Mouse (Mus musculus): ENCODE results near the gene Fndc3a. TPM values are rescaled to one million over a fixed set of nuclear protein-coding genes. Genes with fewer than 3 reads are reported as not detected.
A peak's percentile ranks its signal among the peaks of the same experiment; 100 is the strongest.

Fndc3a gene
- polyA plus RNA-seq, 1 experiment from 2014 or later = 14.1 TPM

- H3K9ac ChIP-seq = peak overlapping the region; percentile 27; the same call in 1 of the 2 replicates
- no peaks in the 10 kb centered on the region for H3K36me3 ChIP-seq (replicated peaks)
- H3K9me3 ChIP-seq (replicated peaks) = no peaks in the 10 kb centered on the region
- no peak for ATAC-seq (ENCODE audit: insufficient read depth)
- no peak overlapping the region for H3K27ac ChIP-seq (replicated peaks)
- WGBS (ENCODE audit: insufficient replicate concordance) = 63% methylated on average over 5 of the region's 5 CpGs
- H3K27me3 ChIP-seq = no peaks in the 10 kb centered on the region
- H3K4me2 ChIP-seq = peak overlapping the region; percentile 68
- H3K4me3 ChIP-seq (replicated peaks) = peak overlapping the region; percentile 67
- H3K4me1 ChIP-seq (replicated peaks) = peaks cover 16% of the 10 kb centered on the region
Observed at GRCm38 (mm10) chr14:72601381-72602305, 108.2 kb downstream of the Fndc3a start.

DNA sequence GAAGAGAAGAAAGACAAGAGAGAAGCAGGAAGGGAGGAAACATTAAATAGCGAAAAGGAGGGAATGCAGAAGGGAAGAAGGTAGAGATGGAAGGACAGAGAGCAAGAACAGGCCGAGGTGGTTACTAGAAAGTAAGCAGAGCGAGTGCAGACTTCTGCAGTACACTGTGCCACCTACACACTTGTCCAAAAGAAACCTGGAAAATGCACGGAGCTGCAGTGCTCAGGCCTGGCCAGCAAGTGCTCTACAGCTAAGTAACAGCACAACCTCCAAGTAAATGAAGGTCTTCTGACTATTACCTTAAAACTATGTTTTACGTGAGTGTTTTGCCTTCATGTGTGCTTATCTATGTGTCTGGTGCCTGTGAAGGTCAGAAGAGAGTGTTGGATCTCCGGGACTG, 109.4 kb downstream of the Fndc3a start:
- ATAC-seq (ENCODE audit: insufficient read depth) = no peak
- H3K4me2 ChIP-seq = peak overlapping the region; percentile 10; the same call in 1 of the 2 replicates
- no peaks in the 10 kb centered on the region for H3K9me3 ChIP-seq (replicated peaks)
- no peak overlapping the region for H3K9ac ChIP-seq
- 58% methylated on average over 6 of the region's 6 CpGs for WGBS (ENCODE audit: insufficient replicate concordance)
- no peaks in the 10 kb centered on the region for H3K36me3 ChIP-seq (replicated peaks)
- H3K27me3 ChIP-seq = no peaks in the 10 kb centered on the region
- H3K27ac ChIP-seq (replicated peaks) = no peak overlapping the region
- peaks cover 16% of the 10 kb centered on the region for H3K4me1 ChIP-seq (replicated peaks)
- no peak overlapping the region; the same call in 1 of the 2 replicates for H3K4me3 ChIP-seq (replicated peaks)

- no peak for ATAC-seq (ENCODE audit: insufficient read depth)
- Histone ChIP-seq H3K27ac (replicated peaks) (no peak overlapping the region), H3K4me3 (replicated peaks) (no peak overlapping the region), H3K4me1 (replicated peaks) (peaks cover 16% of the 10 kb centered on the region), H3K27me3 (no peaks in the 10 kb centered on the region), H3K9ac (no peak overlapping the region), H3K9me3 (replicated peaks) (no peaks in the 10 kb centered on the region), H3K36me3 (replicated peaks) (no peaks in the 10 kb centered on the region), H3K4me2 (no peak overlapping the region)
- 81% methylated on average over 7 of the region's 7 CpGs for WGBS (ENCODE audit: insufficient replicate concordance)
Observed at GRCm38 (mm10) chr14:72598976-72599740, 110.6 kb downstream of the Fndc3a start.

DNA sequence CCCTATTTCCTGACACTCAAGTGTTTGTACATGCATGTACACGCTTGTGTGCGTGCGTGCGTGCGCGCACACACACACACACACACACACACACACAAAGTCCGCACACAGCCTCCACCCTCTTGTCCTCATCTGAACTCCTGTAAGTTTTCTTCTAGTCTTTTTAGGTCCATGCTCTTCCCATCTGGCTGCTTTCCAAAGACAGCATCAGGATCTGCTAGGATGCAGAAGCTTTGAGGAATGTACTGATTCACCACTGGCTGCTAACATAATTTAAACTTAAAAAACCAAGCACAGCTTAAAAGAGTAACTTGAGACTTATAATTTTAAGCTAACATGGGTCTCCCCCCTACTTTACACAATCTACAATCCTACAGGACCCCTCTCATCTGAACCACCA, 115.6 kb downstream of the Fndc3a start:
- H3K9ac ChIP-seq = no peak overlapping the region
- no peaks in the 10 kb centered on the region for H3K4me1 ChIP-seq (replicated peaks)
- WGBS (ENCODE audit: insufficient replicate concordance) = 93% methylated on average over 7 of the region's 7 CpGs
- H3K36me3 ChIP-seq (replicated peaks) = peaks cover 8% of the 10 kb centered on the region; the same call in 1 of the 2 replicates
- no peak overlapping the region for H3K4me3 ChIP-seq (replicated peaks)
- H3K27ac ChIP-seq (replicated peaks) = no peak overlapping the region
- no peaks in the 10 kb centered on the region for H3K9me3 ChIP-seq (replicated peaks)
- no peak overlapping the region for H3K4me2 ChIP-seq
- ATAC-seq (ENCODE audit: insufficient read depth) = no peak
- H3K27me3 ChIP-seq = no peaks in the 10 kb centered on the region

GRCm38 (mm10) chr14:72589415-72589814, 120.4 kb downstream of the Fndc3a start:
- Histone ChIP-seq H3K4me2 (no peak overlapping the region), H3K36me3 (replicated peaks) (peaks cover 27% of the 10 kb centered on the region), H3K27ac (replicated peaks) (no peak overlapping the region), H3K9me3 (replicated peaks) (no peaks in the 10 kb centered on the region), H3K4me1 (replicated peaks) (no peaks in the 10 kb centered on the region), H3K27me3 (no peaks in the 10 kb centered on the region), H3K4me3 (replicated peaks) (no peak overlapping the region), H3K9ac (no peak overlapping the region)
- WGBS (ENCODE audit: insufficient replicate concordance) = 71% methylated on average over 4 of the region's 4 CpGs
- no peak for ATAC-seq (ENCODE audit: insufficient read depth)

DNA sequence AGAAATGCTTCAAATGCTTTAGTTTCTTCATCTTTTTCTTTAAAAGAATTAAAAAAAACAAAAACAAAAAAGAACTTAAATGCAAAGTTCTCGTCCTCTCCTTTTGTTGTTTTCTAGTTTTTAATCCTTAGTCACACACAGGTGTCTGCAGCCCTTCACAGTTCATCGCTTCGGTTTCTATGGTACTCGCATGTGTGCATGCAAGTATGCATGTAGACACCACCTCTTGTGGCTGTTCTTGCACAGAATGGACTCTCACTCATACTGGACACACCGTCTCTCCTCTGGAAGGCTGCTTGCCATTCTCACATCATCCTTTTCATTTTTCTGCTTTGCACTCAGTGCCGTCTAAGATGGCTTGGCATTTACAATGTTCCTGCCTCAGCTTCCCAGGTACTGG, 126.8 kb downstream of the Fndc3a start:
- 81% methylated on average over 6 of the region's 6 CpGs for WGBS (ENCODE audit: insufficient replicate concordance)
- no peak overlapping the region for H3K9ac ChIP-seq
- H3K9me3 ChIP-seq (replicated peaks) = no peaks in the 10 kb centered on the region
- no peak overlapping the region for H3K27ac ChIP-seq (replicated peaks)
- H3K36me3 ChIP-seq (replicated peaks) = peaks cover 26% of the 10 kb centered on the region
- no peak overlapping the region for H3K4me3 ChIP-seq (replicated peaks)
- H3K27me3 ChIP-seq = no peaks in the 10 kb centered on the region
- no peak for ATAC-seq (ENCODE audit: insufficient read depth)
- H3K4me2 ChIP-seq = no peak overlapping the region
- H3K4me1 ChIP-seq (replicated peaks) = no peaks in the 10 kb centered on the region

GRCm38 (mm10) chr14:72580991-72581390, 128.8 kb downstream of the Fndc3a start:
- 83% methylated on average over 3 of the region's 3 CpGs for WGBS (ENCODE audit: insufficient replicate concordance)

GRCm38 (mm10) chr14:72576283-72576682, 133.5 kb downstream of the Fndc3a start:
- H3K36me3 ChIP-seq (replicated peaks) = peaks cover 26% of the 10 kb centered on the region; the same call in 1 of the 2 replicates
- H3K4me3 ChIP-seq (replicated peaks) = no peak overlapping the region
- H3K4me1 ChIP-seq (replicated peaks) = no peaks in the 10 kb centered on the region
- H3K27ac ChIP-seq (replicated peaks) = no peak overlapping the region
- no peak overlapping the region for H3K4me2 ChIP-seq
- WGBS (ENCODE audit: insufficient replicate concordance) = 66% methylated on average over 3 of the region's 3 CpGs
- ATAC-seq (ENCODE audit: insufficient read depth) = no peak
- no peaks in the 10 kb centered on the region for H3K27me3 ChIP-seq
- H3K9me3 ChIP-seq (replicated peaks) = no peaks in the 10 kb centered on the region
- no peak overlapping the region for H3K9ac ChIP-seq

More at GRCm38 (mm10) chr14:72580991-72581390, 128.8 kb downstream of the Fndc3a start:
- H3K27ac ChIP-seq (replicated peaks) = no peak overlapping the region
- H3K27me3 ChIP-seq = no peaks in the 10 kb centered on the region
- peaks cover 23% of the 10 kb centered on the region; the same call in 1 of the 2 replicates for H3K36me3 ChIP-seq (replicated peaks)
- H3K4me3 ChIP-seq (replicated peaks) = no peak overlapping the region
- no peaks in the 10 kb centered on the region for H3K4me1 ChIP-seq (replicated peaks)
- H3K9me3 ChIP-seq (replicated peaks) = no peaks in the 10 kb centered on the region
- no peak for ATAC-seq (ENCODE audit: insufficient read depth)
- no peak overlapping the region for H3K9ac ChIP-seq
- no peak overlapping the region for H3K4me2 ChIP-seq

- ATAC-seq (ENCODE audit: insufficient read depth) = peak; percentile 18; the same call in 1 of the 2 replicates
- H3K9ac ChIP-seq = no peak overlapping the region
- no peak overlapping the region for H3K4me2 ChIP-seq
- H3K36me3 ChIP-seq (replicated peaks) = peaks cover 43% of the 10 kb centered on the region
- no peaks in the 10 kb centered on the region for H3K9me3 ChIP-seq (replicated peaks)
- WGBS (ENCODE audit: insufficient replicate concordance) = 65% methylated on average over 1 of the region's 1 CpGs
- no peaks in the 10 kb centered on the region; the same call in 1 of the 2 replicates for H3K4me1 ChIP-seq (replicated peaks)
- H3K27me3 ChIP-seq = no peaks in the 10 kb centered on the region
- no peak overlapping the region for H3K4me3 ChIP-seq (replicated peaks)
- H3K27ac ChIP-seq (replicated peaks) = no peak overlapping the region
Observed at GRCm38 (mm10) chr14:72563941-72564340, 145.9 kb downstream of the Fndc3a start.

DNA sequence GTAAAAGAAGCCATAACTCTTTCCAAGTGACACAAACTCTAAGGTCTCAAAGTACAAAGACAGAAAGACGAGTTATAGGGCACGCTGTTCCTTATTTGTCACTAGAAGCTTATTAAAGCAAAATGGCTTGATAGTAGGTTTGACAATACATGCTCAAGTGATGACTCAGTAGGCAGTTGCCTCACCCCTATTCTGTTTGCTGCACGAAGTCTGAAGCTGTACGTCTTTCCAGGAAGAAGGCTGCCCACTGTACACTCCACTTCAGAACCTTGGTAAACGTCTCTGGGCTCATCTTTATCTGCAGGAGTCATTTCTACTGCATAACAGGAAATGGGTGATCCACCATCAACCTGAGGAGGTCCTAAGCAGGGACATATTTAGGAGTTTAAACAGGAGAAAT, 151.0 kb downstream of the Fndc3a start:
- Histone ChIP-seq H3K9me3 (replicated peaks) (no peaks in the 10 kb centered on the region), H3K4me2 (no peak overlapping the region), H3K4me3 (replicated peaks) (no peak overlapping the region), H3K27me3 (no peaks in the 10 kb centered on the region), H3K9ac (no peak overlapping the region), H3K36me3 (replicated peaks) (peaks cover 51% of the 10 kb centered on the region), H3K27ac (replicated peaks) (no peak overlapping the region), H3K4me1 (replicated peaks) (no peaks in the 10 kb centered on the region)
- 54% methylated on average over 5 of the region's 5 CpGs for WGBS (ENCODE audit: insufficient replicate concordance)
- ATAC-seq (ENCODE audit: insufficient read depth) = no peak

DNA sequence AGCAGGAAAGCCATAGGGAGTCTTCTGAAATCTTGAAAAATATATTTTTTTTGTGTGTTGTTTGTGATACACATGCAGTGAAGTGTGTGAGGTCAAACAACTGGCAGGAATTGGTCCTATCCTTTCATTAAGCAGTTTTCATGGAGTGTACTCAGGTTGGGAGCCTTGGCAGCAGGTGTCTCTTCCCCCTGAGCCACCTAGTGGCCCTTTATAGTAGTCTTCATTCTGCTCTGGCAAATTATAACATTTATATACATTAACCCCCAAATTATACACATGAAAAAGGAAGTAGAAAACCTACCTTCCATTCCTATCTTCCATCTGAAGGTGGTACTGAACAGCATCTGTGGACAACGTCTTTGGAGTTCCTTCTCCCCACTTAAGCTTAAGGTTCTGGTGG, 154.0 kb downstream of the Fndc3a start:
- ATAC-seq (ENCODE audit: insufficient read depth) = no peak
- Histone ChIP-seq H3K4me2 (no peak overlapping the region), H3K9ac (no peak overlapping the region), H3K36me3 (replicated peaks) (peaks cover 62% of the 10 kb centered on the region), H3K27me3 (no peaks in the 10 kb centered on the region), H3K4me3 (replicated peaks) (no peak overlapping the region), H3K9me3 (replicated peaks) (no peaks in the 10 kb centered on the region), H3K27ac (replicated peaks) (no peak overlapping the region), H3K4me1 (replicated peaks) (no peaks in the 10 kb centered on the region)
- WGBS (ENCODE audit: insufficient replicate concordance) = 61% methylated on average over 1 of the region's 1 CpGs

Measured in liver, embryonic 15.5 days (tissue).